Mouse (Mus musculus) ovary, postnatal 10 days (tissue): ENCODE results near the gene Trim24.
A peak's percentile ranks its signal among the peaks of the same experiment; 100 is the strongest.
"Not testable (repeated sequence)": the region's sequence is repeated elsewhere in the genome, so short reads cannot be mapped to it uniquely, and the experiment has no call there.

Source experiments
- DNase-seq: peaks from one replicate; pipeline ENCODE4 v3.0.0; 2022; ENCODE audit warnings: low spot score

Gene Trim24

GRCm38 (mm10) chr6:37870245-37871136 is at the start of gene Trim24:
Gene Trim24, plus strand, starts transcription at chr6:37870811.
- peak; percentile 86 for DNase-seq

- DNase-seq: no peak
Observed at GRCm38 (mm10) chr6:37821531-37822051, 49.0 kb upstream of the Trim24 start.

DNA sequence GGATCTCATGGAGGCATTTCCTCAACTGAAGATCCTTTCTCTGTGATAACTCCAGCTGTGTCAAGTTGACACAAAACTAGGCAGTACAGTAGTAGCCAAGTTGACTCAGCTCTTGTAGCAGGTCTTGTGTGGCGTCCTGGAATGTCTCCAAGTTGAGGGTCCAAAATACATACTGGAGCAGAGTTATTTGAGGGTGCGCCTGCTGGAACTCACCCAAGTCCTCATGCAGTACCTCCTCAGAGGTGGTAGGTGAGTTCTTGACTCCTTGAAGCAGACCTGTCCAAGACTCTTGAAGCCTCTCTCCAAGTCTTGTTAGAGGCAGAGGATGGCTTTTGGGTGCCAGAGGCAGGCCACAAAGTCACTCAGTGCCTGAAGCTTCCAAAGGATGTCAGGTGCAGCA is 48.2 kb upstream of the Trim24 start:
- DNase-seq: no peak

DNA sequence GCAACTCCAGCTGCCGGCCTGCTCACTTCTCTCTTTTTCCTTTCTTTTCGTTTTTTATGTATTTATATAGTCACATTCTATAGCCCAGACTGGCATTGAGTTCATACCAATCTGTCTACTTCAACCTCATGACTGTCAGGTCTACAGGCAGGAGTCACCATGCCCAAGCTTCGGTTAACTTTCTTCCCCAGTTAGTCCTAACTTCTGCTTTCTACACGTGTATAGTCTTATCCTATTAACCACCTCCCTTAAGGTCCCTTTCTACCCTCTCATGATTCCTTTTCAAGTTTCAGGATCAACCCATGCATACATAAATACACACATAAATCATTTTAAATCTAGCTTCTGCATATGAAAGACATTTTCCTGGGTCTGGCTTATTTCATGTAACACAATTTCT is 46.9 kb upstream of the Trim24 start:
- DNase-seq: no peak

- not testable (repeated sequence) for DNase-seq
Observed at GRCm38 (mm10) chr6:37825331-37826115, 45.1 kb upstream of the Trim24 start.

DNA sequence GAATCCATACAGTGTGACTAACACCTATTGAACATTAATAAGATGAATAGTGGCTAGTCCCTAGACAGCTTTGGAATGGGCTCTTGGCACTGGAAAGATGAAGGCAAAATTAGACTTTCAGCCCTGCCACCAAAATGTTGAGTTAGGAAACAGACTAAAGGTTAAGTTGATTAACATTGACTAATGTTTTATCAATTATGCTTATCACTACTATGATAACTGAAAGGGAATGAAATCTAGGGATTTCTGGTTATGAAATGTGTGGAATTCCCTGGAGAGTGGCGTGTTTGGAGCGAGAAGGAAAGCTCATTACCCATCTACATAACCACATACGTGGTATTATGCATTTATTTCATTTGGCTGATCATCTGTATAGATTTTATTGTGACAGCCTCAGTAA is 41.7 kb upstream of the Trim24 start:
- DNase-seq: no peak

DNA sequence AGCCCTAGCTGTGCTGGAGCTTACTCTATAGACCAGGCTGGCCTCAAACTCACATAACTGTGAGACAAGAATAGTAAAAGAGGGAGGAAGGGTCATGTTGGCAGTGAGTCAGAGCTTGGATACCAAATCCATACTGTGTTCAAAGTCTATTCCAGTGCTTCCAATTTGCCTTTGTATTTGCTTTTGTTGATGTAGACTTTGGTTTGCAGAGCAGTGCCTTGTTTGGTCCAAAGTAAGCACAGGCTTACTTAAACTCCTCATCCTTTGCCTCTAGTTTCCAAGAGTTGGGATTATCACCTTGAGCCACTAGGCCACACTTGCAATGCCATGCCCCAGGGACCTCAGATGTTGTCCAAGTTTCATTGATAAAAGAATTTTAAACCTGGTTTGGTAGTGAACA is 41.0 kb upstream of the Trim24 start:
- no peak for DNase-seq

- no peak for DNase-seq
Observed at GRCm38 (mm10) chr6:37833691-37834090, 36.9 kb upstream of the Trim24 start.

- not testable (repeated sequence) for DNase-seq
Observed at GRCm38 (mm10) chr6:37836951-37837565, 33.6 kb upstream of the Trim24 start.

GRCm38 (mm10) chr6:37842779-37843605 is 27.6 kb upstream of the Trim24 start:
- DNase-seq: no peak

DNA sequence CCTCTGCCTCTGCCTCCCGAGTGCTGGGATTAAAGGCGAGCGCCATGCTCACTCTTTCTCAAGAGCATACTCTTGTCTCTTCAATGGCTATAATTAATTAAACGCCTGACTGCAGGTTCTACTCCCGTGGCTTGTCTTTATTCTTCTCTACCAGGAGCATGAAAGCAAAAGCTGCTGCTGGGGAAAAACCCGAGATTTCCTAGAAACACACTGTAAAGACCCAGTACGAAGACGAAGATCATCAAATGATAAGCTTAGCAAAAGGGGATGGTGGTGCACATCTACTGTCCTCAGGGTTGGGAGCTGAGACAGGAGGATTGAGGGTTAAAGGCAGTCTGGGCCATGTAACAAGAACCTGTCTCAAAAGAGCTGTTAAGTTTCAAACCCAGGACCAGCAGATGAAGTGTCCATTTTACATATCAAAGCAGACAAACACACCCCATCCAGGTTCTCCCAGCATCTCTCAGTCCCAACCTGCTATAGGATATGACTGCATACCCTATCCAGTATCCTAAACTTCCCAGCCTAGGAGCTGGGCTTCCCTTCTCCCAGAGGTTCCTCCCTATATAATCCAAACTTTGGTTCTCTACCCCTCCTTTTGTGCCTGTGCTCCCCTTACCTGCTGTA is 26.9 kb upstream of the Trim24 start:
- DNase-seq: no peak

GRCm38 (mm10) chr6:37844947-37845346 is 25.7 kb upstream of the Trim24 start:
- not testable (repeated sequence) for DNase-seq

DNA sequence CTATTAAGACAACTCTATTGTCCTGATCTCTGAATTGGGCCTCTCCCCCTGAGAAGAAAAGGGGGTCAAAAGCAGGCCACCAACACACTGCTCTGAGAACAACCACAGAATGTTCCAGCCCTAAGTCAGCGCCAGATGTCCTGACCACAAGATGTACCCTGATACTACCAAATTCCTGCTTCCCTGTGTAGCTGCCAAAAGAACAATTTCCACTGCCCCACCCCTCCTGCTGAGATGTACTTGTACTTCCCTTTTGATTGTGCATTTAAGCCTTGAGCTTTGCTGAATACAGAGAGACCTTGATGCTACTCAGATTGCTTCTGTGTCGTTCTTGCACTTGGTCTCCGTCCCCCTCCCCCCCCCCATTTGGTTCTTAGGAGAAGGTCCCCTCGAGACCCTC is 23.1 kb upstream of the Trim24 start:
- not testable (repeated sequence) for DNase-seq

- DNase-seq: no peak
Observed at GRCm38 (mm10) chr6:37851352-37851751, 19.3 kb upstream of the Trim24 start.

DNA sequence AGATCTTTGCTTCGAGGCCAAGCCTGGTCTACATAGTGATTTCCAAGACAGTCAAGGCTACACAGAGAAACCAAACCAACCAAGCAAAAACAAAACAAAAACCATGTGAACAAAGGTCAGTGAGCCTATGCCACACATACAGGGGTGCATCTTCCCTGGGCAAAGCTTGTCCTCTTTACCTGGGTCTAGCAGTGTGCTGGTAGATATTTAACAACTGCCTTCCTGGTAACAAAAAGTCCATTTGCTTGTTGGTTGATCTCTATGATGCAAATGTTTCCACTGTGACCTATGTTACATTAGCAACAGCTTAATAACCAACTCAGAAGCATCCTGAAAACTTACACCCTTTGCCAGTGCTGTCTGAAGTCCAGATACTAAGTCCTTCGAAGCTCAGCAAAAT is 17.3 kb upstream of the Trim24 start:
- no peak for DNase-seq

DNA sequence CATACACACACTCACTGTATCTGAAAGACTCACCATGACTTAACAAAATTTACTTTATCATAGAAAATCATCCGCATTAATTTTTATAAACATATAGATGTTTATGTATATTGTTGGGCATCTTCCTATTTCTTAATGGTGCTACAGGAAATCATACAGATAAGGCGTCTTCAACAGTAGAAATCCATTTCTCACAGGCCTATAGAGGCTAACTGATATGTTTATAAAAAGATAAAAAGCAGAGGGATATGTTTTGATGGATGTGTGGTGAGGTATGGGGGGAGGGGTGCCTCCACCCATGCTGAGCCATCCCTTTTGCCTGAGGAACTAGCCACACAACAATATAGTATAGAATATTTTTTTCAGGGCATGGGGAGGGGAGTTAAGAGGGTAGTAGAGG is 15.2 kb upstream of the Trim24 start:
- no peak for DNase-seq

DNA sequence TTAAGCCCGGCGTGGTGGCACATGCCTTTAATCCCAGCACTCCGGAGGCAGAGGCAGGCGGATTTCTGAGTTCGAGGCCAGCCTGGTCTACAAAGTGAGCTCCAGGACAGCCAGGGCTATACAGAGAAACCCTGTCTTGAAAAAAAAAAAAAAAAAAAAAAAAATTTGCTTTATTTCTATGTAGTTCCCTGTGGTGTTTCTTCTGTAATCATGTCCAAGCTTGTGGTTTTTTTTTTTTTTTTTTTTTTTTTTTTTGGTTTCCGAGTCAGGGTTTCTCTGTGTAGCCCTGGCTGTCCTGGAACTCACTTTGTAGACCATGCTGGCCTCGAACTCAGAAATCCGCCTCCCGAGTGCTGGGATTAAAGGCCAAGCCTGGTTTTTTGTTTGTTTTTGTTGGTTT is 14.3 kb upstream of the Trim24 start:
- not testable (repeated sequence) for DNase-seq

GRCm38 (mm10) chr6:37857196-37857874 is 13.3 kb upstream of the Trim24 start:
- DNase-seq: no peak

DNA sequence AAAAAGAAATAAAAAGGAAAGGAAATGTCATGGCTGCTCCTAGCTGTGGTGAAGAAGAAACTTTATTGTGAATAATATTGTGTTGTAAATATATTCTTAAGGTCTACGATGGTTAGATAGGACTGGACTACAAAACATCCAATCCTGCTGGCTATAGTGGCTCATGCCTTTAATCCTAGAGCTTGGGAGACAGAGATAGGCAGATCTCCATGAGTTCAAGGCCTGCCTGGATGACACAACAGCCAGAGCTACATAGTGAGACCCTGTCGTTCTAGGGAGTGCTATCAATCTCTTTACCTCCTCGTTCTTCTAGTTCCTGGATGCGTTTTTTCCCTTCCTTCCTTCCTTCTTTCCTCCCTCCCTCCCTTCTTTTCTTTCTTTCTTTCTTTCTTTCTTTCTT is 12.5 kb upstream of the Trim24 start:
- DNase-seq: no peak

DNA sequence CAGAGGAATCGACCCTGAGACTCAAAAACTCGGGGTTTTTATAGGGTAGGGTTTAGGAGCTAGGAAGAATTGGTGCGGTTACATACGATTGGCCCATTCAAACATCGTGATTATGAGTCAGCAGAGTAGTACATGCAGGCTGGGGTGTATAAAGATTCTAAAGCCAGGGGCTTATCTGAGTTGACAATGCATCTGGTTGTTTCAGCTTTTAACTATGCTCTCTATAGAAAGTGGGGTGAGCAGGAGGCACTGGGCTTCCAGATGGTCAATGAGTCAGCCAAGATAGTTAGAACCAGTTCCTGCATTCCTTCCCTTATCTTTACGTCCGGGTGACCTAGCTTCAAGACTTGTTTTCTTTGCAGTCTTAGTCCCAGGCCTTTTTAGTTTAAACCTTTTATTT is 7.7 kb upstream of the Trim24 start:
- no peak for DNase-seq
